Mouse (Mus musculus): Measurements from ENCODE around the gene Zfp579. TPM values are rescaled to one million over a fixed set of nuclear protein-coding genes. Genes with fewer than 3 reads are reported as not detected.
A peak's percentile ranks its signal among the peaks of the same experiment; 100 is the strongest.

Gene Zfp579
- polyA plus RNA-seq, 1 experiment from 2014 or later: 77.2 TPM

DNA sequence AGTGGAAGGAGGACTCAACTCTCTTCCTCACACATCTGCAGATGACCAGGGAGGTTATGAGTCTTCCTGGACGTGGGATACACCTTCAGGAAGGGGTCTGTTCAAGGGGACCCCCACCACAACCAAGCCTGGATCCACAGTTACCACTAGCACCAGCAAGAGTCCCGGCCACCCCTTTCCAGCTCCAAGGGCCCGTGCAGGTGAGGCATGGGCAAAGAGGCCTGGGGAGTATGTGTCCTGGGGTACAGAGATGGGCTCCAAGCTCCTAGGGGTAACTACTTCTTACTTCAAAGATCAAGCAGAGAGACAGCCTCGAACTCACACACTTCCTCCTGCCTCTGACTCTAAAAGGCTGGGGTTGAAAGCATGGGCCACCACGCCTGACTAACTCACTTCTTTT, 53.3 kb downstream of the Zfp579 start:
- Histone ChIP-seq H3K27me3 (replicated peaks) (no peaks in the 10 kb centered on the region), H3K9me3 (no peaks in the 10 kb centered on the region), H3K4me1 (no peaks in the 10 kb centered on the region), H3K4me3 (no peak overlapping the region), H3K27ac (no peak overlapping the region), H3K36me3 (replicated peaks) (no peaks in the 10 kb centered on the region), H3K4me2 (no peak overlapping the region), H3K9ac (no peak overlapping the region)
- no peak for ATAC-seq (replicated peaks)
- 59% methylated on average over 5 of the region's 5 CpGs for WGBS

DNA sequence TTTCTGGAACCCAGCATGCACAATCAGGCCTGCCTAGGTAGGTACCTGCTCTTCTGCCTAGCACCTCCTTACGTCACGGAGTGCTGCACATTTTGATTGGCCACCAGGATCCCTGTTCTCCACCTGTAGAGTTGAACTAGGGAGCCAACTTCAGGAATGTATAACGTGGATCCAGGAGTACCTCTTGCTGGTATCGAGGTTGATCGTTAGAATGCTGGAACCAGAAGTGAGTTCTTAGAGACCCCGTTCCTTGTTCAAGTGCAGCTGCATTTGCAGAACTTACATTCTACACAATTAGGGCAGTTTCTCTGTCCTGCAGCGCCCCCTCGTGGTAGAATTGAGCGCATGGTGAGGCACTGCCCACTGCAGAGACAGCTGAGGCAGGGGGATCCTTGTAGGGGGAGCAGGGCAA, 55.9 kb downstream of the Zfp579 start:
- Histone ChIP-seq H3K27ac (no peak overlapping the region), H3K36me3 (replicated peaks) (no peaks in the 10 kb centered on the region), H3K4me2 (no peak overlapping the region), H3K9ac (no peak overlapping the region), H3K9me3 (no peaks in the 10 kb centered on the region), H3K27me3 (replicated peaks) (no peaks in the 10 kb centered on the region), H3K4me3 (no peak overlapping the region), H3K4me1 (no peaks in the 10 kb centered on the region)
- 0 out of 2 replicates have a peak, but pooled peaks have one; percentile 46 for ATAC-seq (replicated peaks)
- WGBS: 22% methylated on average over 9 of the region's 9 CpGs

DNA sequence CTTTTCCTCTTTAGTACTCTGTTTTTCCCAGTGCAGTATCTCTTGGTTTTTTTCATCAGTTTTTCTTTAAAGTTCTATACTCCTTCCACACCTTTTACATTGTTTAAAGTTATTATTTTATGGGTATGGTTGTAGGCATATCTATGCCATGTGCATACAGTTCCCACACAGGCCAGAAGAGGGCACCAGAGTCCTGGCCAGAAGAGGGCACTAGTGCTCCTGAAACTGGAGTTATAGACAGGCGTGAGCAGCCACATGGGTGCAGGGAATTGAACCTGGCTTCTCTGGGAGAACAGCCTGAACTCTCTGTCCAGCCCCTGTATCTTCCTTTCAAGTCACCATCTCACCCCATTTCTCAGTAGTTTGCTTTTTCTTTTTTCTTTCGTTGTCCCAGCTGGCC, 57.5 kb downstream of the Zfp579 start:
- Histone ChIP-seq H3K4me1 (no peaks in the 10 kb centered on the region), H3K27ac (no peak overlapping the region), H3K27me3 (replicated peaks) (no peaks in the 10 kb centered on the region), H3K4me2 (no peak overlapping the region), H3K4me3 (no peak overlapping the region), H3K36me3 (replicated peaks) (no peaks in the 10 kb centered on the region), H3K9me3 (no peaks in the 10 kb centered on the region), H3K9ac (no peak overlapping the region)
- ATAC-seq (replicated peaks): no peak
- WGBS: 31% methylated on average over 2 of the region's 2 CpGs

DNA sequence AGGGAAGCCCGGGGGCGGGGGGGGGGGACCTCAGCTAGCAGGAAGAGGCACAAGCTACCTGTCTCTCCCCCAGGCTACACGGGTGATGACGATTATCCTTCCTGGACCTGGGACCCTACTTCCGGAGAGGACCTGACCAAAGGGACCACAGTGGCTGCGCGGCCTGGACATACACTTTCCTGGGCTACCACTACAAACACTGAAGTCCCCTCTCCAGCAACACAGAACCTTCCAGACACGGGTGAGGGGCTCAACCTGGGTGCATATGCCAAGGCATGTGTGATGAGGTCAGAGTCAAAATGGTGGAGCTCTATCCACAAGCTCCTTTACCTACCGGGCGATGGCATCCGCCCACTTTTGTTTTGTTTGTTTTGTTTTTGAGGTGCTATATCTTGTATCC, 58.6 kb downstream of the Zfp579 start:
- WGBS: 82% methylated on average over 11 of the region's 11 CpGs
- H3K36me3 ChIP-seq (replicated peaks): no peaks in the 10 kb centered on the region

GRCm38 (mm10) chr7:4936832-4937231, 59.1 kb downstream of the Zfp579 start:
- Histone ChIP-seq H3K9me3 (no peaks in the 10 kb centered on the region), H3K4me3 (no peak overlapping the region), H3K4me2 (no peak overlapping the region), H3K36me3 (replicated peaks) (no peaks in the 10 kb centered on the region), H3K9ac (no peak overlapping the region), H3K4me1 (no peaks in the 10 kb centered on the region), H3K27ac (no peak overlapping the region), H3K27me3 (replicated peaks) (no peaks in the 10 kb centered on the region)
- WGBS: 82% methylated on average over 10 of the region's 10 CpGs
- no peak for ATAC-seq (replicated peaks)

More for the DNA sequence above, 58.6 kb downstream of the Zfp579 start:
- no peaks in the 10 kb centered on the region for H3K4me1 ChIP-seq
- ATAC-seq (replicated peaks): no peak
- no peaks in the 10 kb centered on the region for H3K27me3 ChIP-seq (replicated peaks)
- H3K9me3 ChIP-seq: no peaks in the 10 kb centered on the region
- no peak overlapping the region for H3K9ac ChIP-seq
- no peak overlapping the region for H3K27ac ChIP-seq
- no peak overlapping the region for H3K4me2 ChIP-seq
- no peak overlapping the region for H3K4me3 ChIP-seq

DNA sequence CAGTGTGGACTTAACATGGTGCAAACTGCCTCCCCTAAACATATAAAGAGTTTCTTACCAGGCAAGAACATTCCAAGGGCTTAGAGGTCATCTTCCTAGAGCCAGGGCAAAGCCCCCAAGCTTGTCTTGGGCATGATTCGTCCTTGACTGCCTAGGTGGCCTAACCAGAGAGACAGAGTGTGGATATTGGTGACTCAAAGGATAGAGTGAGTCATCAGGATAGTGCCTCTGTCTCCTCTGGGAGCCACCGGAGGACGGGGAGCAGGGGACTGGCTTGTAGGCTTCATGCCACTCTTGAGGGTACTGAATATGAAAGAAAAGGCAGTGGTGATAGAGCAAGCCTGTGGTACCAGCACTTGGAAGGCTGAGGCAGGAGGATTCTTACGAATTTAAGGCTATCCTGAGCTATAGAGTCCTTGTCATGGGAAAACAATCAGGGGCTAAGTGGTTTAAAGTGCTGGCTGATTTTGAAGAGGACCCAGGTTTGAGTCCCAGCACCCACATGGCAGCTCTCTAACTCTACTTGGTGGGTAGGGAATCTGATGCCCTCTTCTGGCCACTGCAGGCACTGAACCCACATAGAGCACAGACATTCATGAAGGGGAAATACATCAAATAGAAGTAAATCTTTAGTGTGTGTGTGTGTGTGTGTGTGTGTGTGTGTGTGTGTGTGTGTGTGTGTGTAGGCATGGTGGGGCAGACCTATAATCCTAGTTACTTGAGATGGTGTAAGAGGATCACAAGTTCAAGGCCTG, 61.6 kb downstream of the Zfp579 start:
- no peak overlapping the region for H3K4me3 ChIP-seq
- no peak for ATAC-seq (replicated peaks)
- no peaks in the 10 kb centered on the region for H3K4me1 ChIP-seq
- no peak overlapping the region for H3K27ac ChIP-seq
- H3K27me3 ChIP-seq (replicated peaks): no peaks in the 10 kb centered on the region
- no peaks in the 10 kb centered on the region for H3K9me3 ChIP-seq
- no peaks in the 10 kb centered on the region for H3K36me3 ChIP-seq (replicated peaks)
- 84% methylated on average over 4 of the region's 4 CpGs for WGBS
- no peak overlapping the region for H3K9ac ChIP-seq
- H3K4me2 ChIP-seq: no peak overlapping the region

Other genes starting within 250 kb of the Zfp579 start
- gene Cox6b2, start 243.1 kb downstream of the Zfp579 start, polyA plus RNA-seq (2015; fragmentation: Nextera tagmentation; extraction: Ambion mirVana): 21.6 and 23.6 TPM in 2 replicates
- gene Fam71e2, start 224.9 kb downstream of the Zfp579 start, polyA plus RNA-seq (2015; fragmentation: Nextera tagmentation; extraction: Ambion mirVana): not detected in 2 replicates
- 1.0 and 1.6 TPM in 2 replicates for gene Il11, start 213.3 kb downstream of the Zfp579 start, polyA plus RNA-seq (2015; fragmentation: Nextera tagmentation; extraction: Ambion mirVana)
- not detected in 2 replicates for gene Tmem190, start 213.2 kb downstream of the Zfp579 start, polyA plus RNA-seq (2015; fragmentation: Nextera tagmentation; extraction: Ambion mirVana)
- gene Tmem238, start 206.5 kb downstream of the Zfp579 start, polyA plus RNA-seq (2015; fragmentation: Nextera tagmentation; extraction: Ambion mirVana): 5.4 and 5.8 TPM in 2 replicates
- 186 and 187 TPM in 2 replicates for gene Rpl28, start 203.3 kb downstream of the Zfp579 start, polyA plus RNA-seq (2015; fragmentation: Nextera tagmentation; extraction: Ambion mirVana)
- gene Ube2s, start 183.6 kb downstream of the Zfp579 start, polyA plus RNA-seq (2015; fragmentation: Nextera tagmentation; extraction: Ambion mirVana): 265 and 288 TPM in 2 replicates
- 15.3 and 16.6 TPM in 2 replicates for gene Shisa7, start 151.5 kb downstream of the Zfp579 start, polyA plus RNA-seq (2015; fragmentation: Nextera tagmentation; extraction: Ambion mirVana)
- 3.1 and 4.6 TPM in 2 replicates for gene Isoc2b, start 125.9 kb downstream of the Zfp579 start, polyA plus RNA-seq (2015; fragmentation: Nextera tagmentation; extraction: Ambion mirVana)
- 0.54 and 0.57 TPM in 2 replicates for gene Isoc2a, start 119.0 kb downstream of the Zfp579 start, polyA plus RNA-seq (2015; fragmentation: Nextera tagmentation; extraction: Ambion mirVana)
- 0.40 and 0.65 TPM in 2 replicates for gene Gm36210, start 89.6 kb downstream of the Zfp579 start, polyA plus RNA-seq (2015; fragmentation: Nextera tagmentation; extraction: Ambion mirVana)
- gene Zfp628, start 80.9 kb downstream of the Zfp579 start, polyA plus RNA-seq (2015; fragmentation: Nextera tagmentation; extraction: Ambion mirVana): 4.5 and 4.6 TPM in 2 replicates
- 46.3 and 47.7 TPM in 2 replicates for gene Nat14, start 74.1 kb downstream of the Zfp579 start, polyA plus RNA-seq (2015; fragmentation: Nextera tagmentation; extraction: Ambion mirVana)
- gene Ssc5d, start 70.4 kb downstream of the Zfp579 start, polyA plus RNA-seq (2015; fragmentation: Nextera tagmentation; extraction: Ambion mirVana): 1.0 and 1.4 TPM in 2 replicates
- gene Sbk2, start 31.8 kb downstream of the Zfp579 start, polyA plus RNA-seq (2015; fragmentation: Nextera tagmentation; extraction: Ambion mirVana): 0.29 TPM in 1 of 2 replicates, not detected in the other
- 0.32 and 0.41 TPM in 2 replicates for gene Sbk3, start 25.0 kb downstream of the Zfp579 start, polyA plus RNA-seq (2015; fragmentation: Nextera tagmentation; extraction: Ambion mirVana)
- 7.1 and 7.7 TPM in 2 replicates for gene Zfp524, start 18.3 kb upstream of the Zfp579 start, polyA plus RNA-seq (2015; fragmentation: Nextera tagmentation; extraction: Ambion mirVana)
- 41.3 and 48.8 TPM in 2 replicates for gene Fiz1, start 18.5 kb upstream of the Zfp579 start, polyA plus RNA-seq (2015; fragmentation: Nextera tagmentation; extraction: Ambion mirVana)
- 1.2 TPM in 1 of 2 replicates, not detected in the other for gene Gm44973, start 19.3 kb upstream of the Zfp579 start, polyA plus RNA-seq (2015; fragmentation: Nextera tagmentation; extraction: Ambion mirVana)
- 8.0 and 8.4 TPM in 2 replicates for gene Zfp865, start 24.2 kb upstream of the Zfp579 start, polyA plus RNA-seq (2015; fragmentation: Nextera tagmentation; extraction: Ambion mirVana)
- gene Ccdc106, start 24.4 kb upstream of the Zfp579 start, polyA plus RNA-seq (2015; fragmentation: Nextera tagmentation; extraction: Ambion mirVana): 64.9 and 67.8 TPM in 2 replicates
- not detected in 2 replicates for gene 4632433K11Rik, start 38.0 kb upstream of the Zfp579 start, polyA plus RNA-seq (2015; fragmentation: Nextera tagmentation; extraction: Ambion mirVana)
- 12.3 and 13.5 TPM in 2 replicates for gene Zfp784, start 42.3 kb upstream of the Zfp579 start, polyA plus RNA-seq (2015; fragmentation: Nextera tagmentation; extraction: Ambion mirVana)
- gene Zfp580, start 55.4 kb upstream of the Zfp579 start, polyA plus RNA-seq (2015; fragmentation: Nextera tagmentation; extraction: Ambion mirVana): 106 and 110 TPM in 2 replicates
- gene U2af2, start 66.0 kb upstream of the Zfp579 start, polyA plus RNA-seq (2015; fragmentation: Nextera tagmentation; extraction: Ambion mirVana): 103 and 107 TPM in 2 replicates
- gene Epn1, start 84.1 kb upstream of the Zfp579 start, polyA plus RNA-seq (2015; fragmentation: Nextera tagmentation; extraction: Ambion mirVana): 119 and 124 TPM in 2 replicates
- 0.14 TPM in 1 of 2 replicates, not detected in the other for gene Rfpl4, start 120.8 kb upstream of the Zfp579 start, polyA plus RNA-seq (2015; fragmentation: Nextera tagmentation; extraction: Ambion mirVana)
- gene Rasl2-9, start 129.8 kb upstream of the Zfp579 start, polyA plus RNA-seq (2015; fragmentation: Nextera tagmentation; extraction: Ambion mirVana): 0.28 and 0.63 TPM in 2 replicates
- 0.03 TPM in 1 of 2 replicates, not detected in the other for gene Vmn1r55, start 153.5 kb upstream of the Zfp579 start, polyA plus RNA-seq (2015; fragmentation: Nextera tagmentation; extraction: Ambion mirVana)
- not detected in 2 replicates for gene Vmn1r56, start 200.6 kb upstream of the Zfp579 start, polyA plus RNA-seq (2015; fragmentation: Nextera tagmentation; extraction: Ambion mirVana)
- gene Vmn1r57, start 222.3 kb upstream of the Zfp579 start, polyA plus RNA-seq (2015; fragmentation: Nextera tagmentation; extraction: Ambion mirVana): not detected in 2 replicates